In genomic region chr12:102579041-102579440, GRCm38 (mm10) we compare ENCODE assay signal across 10 mouse cellular contexts. TPM values are rescaled to one million over a fixed set of nuclear protein-coding genes. Genes with fewer than 3 reads are reported as not detected.
DNase-seq lines count a peak whose midpoint lies in the region; ATAC-seq and TF ChIP-seq lines count a peak whose summit lies in the region.
"Had no signal": no experiment of that assay in that cellular context is flagged by ENCODE, and none has a peak within 500 bp of the region (broad histone marks: within the 10 kb centered on the region; RNA-seq: fewer than 3 reads in every experiment).

No protein-coding gene starts in this region.

- TF ChIP-seq CTCF in cortical plate, adult 2 months (IDR thresholded peaks at IDR 0.05; ENCODE audit: extremely low read depth, insufficient read depth, low read length): peak; percentile 83

- H3K27ac ChIP-seq in heart, embryonic 12.5 days (ENCODE audit: poor library complexity, severe bottlenecking): no peak overlapping the region
- no peak overlapping the region for H3K27ac ChIP-seq in cortical plate, adult 2 months (ENCODE audit: insufficient read depth, low read length)
- no peak overlapping the region for H3K27ac ChIP-seq in kidney, embryonic 15.5 days
- H3K27ac ChIP-seq in liver, embryonic 12.5 days: no peak overlapping the region
- no peak overlapping the region for H3K27ac ChIP-seq in neural tube, embryonic 11.5 days (ENCODE audit: low read depth, low read length)
- no peak overlapping the region for H3K27ac ChIP-seq in stomach, embryonic 14.5 days (ENCODE audit: low read length)
- H3K27ac ChIP-seq: lung, embryonic 15.5 days had no signal

- TF ChIP-seq POLR2A in cortical plate, adult 2 months (IDR thresholded peaks at IDR 0.05; ENCODE audit: extremely low read depth, insufficient read depth, low read length): no peak

- no peak overlapping the region for H3K4me2 ChIP-seq in heart, embryonic 12.5 days
- H3K4me2 ChIP-seq in kidney, embryonic 15.5 days: no peak overlapping the region
- H3K4me2 ChIP-seq in liver, embryonic 12.5 days: no peak overlapping the region
- no peak overlapping the region for H3K4me2 ChIP-seq in neural tube, embryonic 11.5 days (ENCODE audit: low read depth)
- no peak overlapping the region for H3K4me2 ChIP-seq in stomach, embryonic 14.5 days (replicated peaks; ENCODE audit: low read depth, low read length)
- H3K4me2 ChIP-seq: lung, embryonic 15.5 days had no signal

- peaks cover 5% of the 10 kb centered on the region; the same call in 1 of the 2 replicates for H3K4me1 ChIP-seq in heart, embryonic 12.5 days (replicated peaks)
- no peaks in the 10 kb centered on the region for H3K4me1 ChIP-seq in cortical plate, adult 2 months (ENCODE audit: control insufficient read depth, insufficient read depth, low read length)
- peaks cover 9% of the 10 kb centered on the region for H3K4me1 ChIP-seq in kidney, embryonic 15.5 days
- no peaks in the 10 kb centered on the region for H3K4me1 ChIP-seq in liver, embryonic 12.5 days
- no peaks in the 10 kb centered on the region for H3K4me1 ChIP-seq in neural tube, embryonic 11.5 days (ENCODE audit: control insufficient read depth, insufficient read depth, low read length)
- H3K4me1 ChIP-seq in stomach, embryonic 14.5 days (ENCODE audit: control insufficient read depth, insufficient read depth, low read length): peaks cover 3% of the 10 kb centered on the region; the same call in 1 of the 2 replicates
- H3K4me1 ChIP-seq: lung, embryonic 15.5 days had no signal

- WGBS in heart, embryonic 12.5 days: 50% methylated on average over 6 of the region's 6 CpGs
- WGBS in kidney, embryonic 15.5 days: 47% methylated on average over 6 of the region's 6 CpGs
- 44% methylated on average over 6 of the region's 6 CpGs for WGBS in liver, embryonic 12.5 days (ENCODE audit: insufficient replicate concordance)
- WGBS in neural tube, embryonic 11.5 days: 66% methylated on average over 6 of the region's 6 CpGs
- WGBS in stomach, embryonic 14.5 days: 60% methylated on average over 6 of the region's 6 CpGs

- ATAC-seq in heart, embryonic 12.5 days (ENCODE audit: insufficient number of reproducible peaks, low FRiP score): no peak
- ATAC-seq in kidney, embryonic 15.5 days (replicated peaks; ENCODE audit: low FRiP score): peak; percentile 75
- ATAC-seq in liver, embryonic 12.5 days: peak; percentile 35; the same call in 1 of the 2 replicates
- peak; percentile 61; the same call in 1 of the 2 replicates for ATAC-seq in neural tube, embryonic 11.5 days (ENCODE audit: insufficient read depth, low FRiP score, low TSS enrichment)
- peak; percentile 35; the same call in 1 of the 2 replicates for ATAC-seq in stomach, embryonic 14.5 days (ENCODE audit: insufficient number of reproducible peaks, insufficient read depth, low FRiP score, low read depth)
- ATAC-seq: Patski had no signal

- peak; percentile 94 for DNase-seq in heart, adult 11 months
- peak; percentile 66 to 82 for DNase-seq in gastrocnemius, postnatal 4 days (ENCODE audit: low spot score in 2 of 2)
- DNase-seq in neural tube, embryonic 11.5 days (ENCODE audit: low spot score): peak; percentile 80

- H3K27me3 ChIP-seq in heart, embryonic 12.5 days (replicated peaks): no peaks in the 10 kb centered on the region
- no peaks in the 10 kb centered on the region for H3K27me3 ChIP-seq in kidney, embryonic 15.5 days
- no peaks in the 10 kb centered on the region for H3K27me3 ChIP-seq in liver, embryonic 12.5 days (replicated peaks)
- H3K27me3 ChIP-seq in neural tube, embryonic 11.5 days (ENCODE audit: control insufficient read depth, insufficient read depth, low read length): no peaks in the 10 kb centered on the region
- no peaks in the 10 kb centered on the region for H3K27me3 ChIP-seq in stomach, embryonic 14.5 days (ENCODE audit: control insufficient read depth, insufficient read depth, low read length)
- H3K27me3 ChIP-seq: lung, embryonic 15.5 days; Patski had no signal

- H3K36me3 ChIP-seq in heart, embryonic 12.5 days: no peaks in the 10 kb centered on the region
- peaks cover 20% of the 10 kb centered on the region for H3K36me3 ChIP-seq in kidney, embryonic 15.5 days
- peaks cover 4% of the 10 kb centered on the region; the same call in 1 of the 2 replicates for H3K36me3 ChIP-seq in liver, embryonic 12.5 days
- no peaks in the 10 kb centered on the region for H3K36me3 ChIP-seq in neural tube, embryonic 11.5 days (ENCODE audit: control insufficient read depth, insufficient read depth, low read length)
- peaks cover 3% of the 10 kb centered on the region; the same call in 1 of the 2 replicates for H3K36me3 ChIP-seq in stomach, embryonic 14.5 days (ENCODE audit: control insufficient read depth, insufficient read depth, low read length)
- H3K36me3 ChIP-seq: lung, embryonic 15.5 days had no signal

- H3K9ac ChIP-seq in heart, embryonic 12.5 days: no peak overlapping the region
- no peak overlapping the region for H3K9ac ChIP-seq in kidney, embryonic 15.5 days
- H3K9ac ChIP-seq in liver, embryonic 12.5 days: no peak overlapping the region
- H3K9ac ChIP-seq in neural tube, embryonic 11.5 days (ENCODE audit: low read length): no peak overlapping the region
- H3K9ac ChIP-seq in stomach, embryonic 14.5 days (replicated peaks; ENCODE audit: low read depth, low read length): no peak overlapping the region
- H3K9ac ChIP-seq: lung, embryonic 15.5 days had no signal

- H3K9me3 ChIP-seq in heart, embryonic 12.5 days (replicated peaks): no peaks in the 10 kb centered on the region
- no peaks in the 10 kb centered on the region for H3K9me3 ChIP-seq in kidney, embryonic 15.5 days (replicated peaks)
- no peaks in the 10 kb centered on the region for H3K9me3 ChIP-seq in liver, embryonic 12.5 days (replicated peaks)
- H3K9me3 ChIP-seq in neural tube, embryonic 11.5 days (ENCODE audit: control insufficient read depth, low read length): no peaks in the 10 kb centered on the region
- H3K9me3 ChIP-seq in stomach, embryonic 14.5 days (ENCODE audit: control insufficient read depth, low read depth, low read length): no peaks in the 10 kb centered on the region
- H3K9me3 ChIP-seq: lung, embryonic 15.5 days had no signal

- H3K4me3 ChIP-seq in heart, embryonic 12.5 days: no peak overlapping the region
- no peak overlapping the region for H3K4me3 ChIP-seq in cortical plate, adult 2 months (ENCODE audit: insufficient read depth, low read length)
- H3K4me3 ChIP-seq in kidney, embryonic 15.5 days (replicated peaks): no peak overlapping the region
- no peak overlapping the region for H3K4me3 ChIP-seq in liver, embryonic 12.5 days
- H3K4me3 ChIP-seq in neural tube, embryonic 11.5 days (ENCODE audit: low read depth, low read length): no peak overlapping the region
- no peak overlapping the region for H3K4me3 ChIP-seq in stomach, embryonic 14.5 days (ENCODE audit: low read depth, low read length)
- H3K4me3 ChIP-seq: lung, embryonic 15.5 days had no signal

RNA-seq across cellular contexts. Expression of gene Chga, which starts 24.3 kb away (rescaled TPM):
- polyA plus RNA-seq in heart, embryonic 12.5 days (2016; fragmentation: Nextera tagmentation; extraction: Ambion mirVana): 0.26 TPM in 1 of 2 replicates, not detected in the other
- polyA plus RNA-seq in cortical plate, adult 2 months (2012; rRNA removed): 121 and 134 TPM in 2 replicates
- under 1 TPM in 1 of 2 experiments, not detected in 1; 0.20 TPM for total RNA-seq in gastrocnemius, postnatal 4 days (2021)
- polyA plus RNA-seq in kidney, embryonic 15.5 days (2015; fragmentation: Nextera tagmentation; extraction: Ambion mirVana): 6.1 and 30.2 TPM in 2 replicates
- polyA plus RNA-seq in liver, embryonic 12.5 days (2016; fragmentation: Nextera tagmentation; extraction: Ambion mirVana): 1.3 and 1.4 TPM in 2 replicates
- polyA plus RNA-seq in neural tube, embryonic 11.5 days (2014; fragmentation: Nextera tagmentation; extraction: Ambion mirVana): 26.4 and 29.0 TPM in 2 replicates
- polyA plus RNA-seq in stomach, embryonic 14.5 days (2014; fragmentation: Nextera tagmentation; extraction: Ambion mirVana): 5.2 and 5.8 TPM in 2 replicates
